Mouse (Mus musculus): ENCODE measurements around the gene Arfip1. TPM values are rescaled to one million over a fixed set of nuclear protein-coding genes. Genes with fewer than 3 reads are reported as not detected.
"Not testable (repeated sequence)": the region's sequence is repeated elsewhere in the genome, so short reads cannot be mapped to it uniquely, and the experiment has no call there.

Arfip1 gene
- polyA plus RNA-seq, 1 experiment from 2014 or later, result 48.1 TPM

DNA sequence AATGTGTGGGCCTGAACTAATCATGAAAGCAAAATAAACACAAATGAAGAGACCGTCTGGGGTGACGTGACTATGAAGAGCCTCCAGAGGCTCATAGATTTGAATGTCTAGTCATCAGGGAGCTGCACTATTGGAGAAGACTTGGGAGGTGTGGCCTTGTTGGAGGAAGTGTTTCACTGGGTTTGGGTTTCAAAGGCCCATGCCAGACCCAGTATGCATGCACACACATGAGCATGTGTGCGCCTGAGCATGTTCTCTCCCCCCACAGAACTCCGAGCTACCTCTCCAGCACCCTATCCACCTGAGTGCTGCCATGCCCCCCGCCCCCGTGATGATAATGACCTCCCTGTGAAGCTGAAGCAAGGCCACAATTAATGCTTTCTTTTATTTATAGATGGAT is 12.8 kb downstream of the Arfip1 start:
- Histone ChIP-seq H3K27me3 (no peaks in the 10 kb centered on the region), H3K9me3 (replicated peaks) (no peaks in the 10 kb centered on the region), H3K27ac (no peak overlapping the region), H3K36me3 (no peaks in the 10 kb centered on the region), H3K4me2 (no peak overlapping the region), H3K4me3 (replicated peaks) (no peak overlapping the region), H3K9ac (no peak overlapping the region), H3K4me1 (peaks cover 11% of the 10 kb centered on the region; the same call in 1 of the 2 replicates)
- ATAC-seq (replicated peaks; ENCODE audit: low FRiP score), result no peak
- WGBS, result 75% methylated on average over 6 of the region's 6 CpGs

DNA sequence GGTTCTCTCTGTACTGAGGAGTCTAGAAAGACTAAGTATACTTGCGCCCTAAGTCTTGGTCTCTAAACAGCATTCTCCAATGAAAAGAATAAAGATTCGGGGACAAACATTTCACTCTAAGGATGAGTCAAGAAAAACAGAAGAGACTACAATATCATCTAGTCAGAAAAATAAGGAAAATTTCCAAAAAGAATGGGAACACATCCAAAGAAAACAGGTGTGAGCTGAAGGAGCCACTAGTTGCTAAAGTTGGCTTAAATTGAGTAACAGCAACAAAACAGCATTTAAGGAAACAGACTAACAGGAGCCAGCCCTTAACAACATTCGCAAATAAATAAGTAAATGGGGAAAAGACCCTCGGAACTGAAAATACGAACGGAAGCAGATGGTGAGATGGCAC is 13.9 kb downstream of the Arfip1 start:
- H3K27ac ChIP-seq, result no peak overlapping the region
- H3K4me2 ChIP-seq, result no peak overlapping the region
- H3K36me3 ChIP-seq, result no peaks in the 10 kb centered on the region
- H3K4me3 ChIP-seq (replicated peaks), result no peak overlapping the region
- H3K9ac ChIP-seq, result no peak overlapping the region
- WGBS, result 90% methylated on average over 6 of the region's 6 CpGs
- no peaks in the 10 kb centered on the region for H3K27me3 ChIP-seq
- H3K9me3 ChIP-seq (replicated peaks), result no peaks in the 10 kb centered on the region
- H3K4me1 ChIP-seq, result peaks cover 11% of the 10 kb centered on the region; the same call in 1 of the 2 replicates
- ATAC-seq (replicated peaks; ENCODE audit: low FRiP score), result no peak

DNA sequence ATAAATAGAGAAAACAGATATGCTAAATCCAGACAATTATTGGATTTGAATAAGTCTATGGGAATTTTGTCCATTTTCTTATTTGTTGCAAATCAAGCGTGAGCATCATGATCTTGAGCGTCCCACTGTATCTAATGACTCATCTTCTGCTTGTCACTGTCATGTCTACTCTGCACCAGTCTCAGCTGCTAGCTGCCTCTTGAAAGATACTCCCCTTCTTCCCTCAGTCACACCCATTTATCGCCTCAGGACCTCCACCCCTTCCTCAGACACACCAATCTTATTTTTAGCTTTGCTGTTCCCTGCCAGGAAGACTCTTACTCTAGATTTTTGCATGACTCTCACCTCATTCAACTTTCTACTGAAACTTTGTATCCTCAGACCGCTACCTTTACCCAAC is 19.0 kb downstream of the Arfip1 start:
- no peak for ATAC-seq (replicated peaks; ENCODE audit: low FRiP score)
- Histone ChIP-seq H3K4me3 (replicated peaks) (no peak overlapping the region), H3K4me2 (no peak overlapping the region), H3K9me3 (replicated peaks) (no peaks in the 10 kb centered on the region), H3K36me3 (no peaks in the 10 kb centered on the region), H3K4me1 (no peaks in the 10 kb centered on the region), H3K27me3 (no peaks in the 10 kb centered on the region), H3K9ac (no peak overlapping the region), H3K27ac (no peak overlapping the region)
- 86% methylated on average over 4 of the region's 4 CpGs for WGBS

DNA sequence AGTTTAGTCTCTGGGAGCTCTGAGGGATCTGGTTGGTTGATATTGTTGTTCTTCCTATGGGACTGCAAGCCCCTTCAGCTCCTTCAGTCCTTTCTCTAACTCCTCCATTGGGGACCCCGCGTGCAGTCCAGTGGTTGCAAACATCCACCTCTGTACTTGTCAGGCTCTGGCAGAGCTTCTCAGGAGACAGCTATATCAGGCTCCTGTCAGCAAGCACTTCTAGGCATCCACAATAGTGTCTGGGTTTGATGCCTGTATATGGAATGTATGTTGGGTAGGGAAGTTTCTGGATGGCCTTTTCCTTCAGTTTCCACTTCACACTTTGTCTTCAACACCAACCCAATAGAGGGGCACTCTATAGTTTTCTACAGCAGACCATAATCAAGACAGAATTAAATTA is 19.5 kb downstream of the Arfip1 start:
- not testable (repeated sequence) for H3K4me1 ChIP-seq; H3K27me3 ChIP-seq; H3K4me2 ChIP-seq; ATAC-seq (replicated peaks; ENCODE audit: low FRiP score); H3K9ac ChIP-seq; H3K27ac ChIP-seq; H3K4me3 ChIP-seq (replicated peaks); H3K9me3 ChIP-seq (replicated peaks); H3K36me3 ChIP-seq
- 92% methylated on average over 2 of the region's 2 CpGs for WGBS

DNA sequence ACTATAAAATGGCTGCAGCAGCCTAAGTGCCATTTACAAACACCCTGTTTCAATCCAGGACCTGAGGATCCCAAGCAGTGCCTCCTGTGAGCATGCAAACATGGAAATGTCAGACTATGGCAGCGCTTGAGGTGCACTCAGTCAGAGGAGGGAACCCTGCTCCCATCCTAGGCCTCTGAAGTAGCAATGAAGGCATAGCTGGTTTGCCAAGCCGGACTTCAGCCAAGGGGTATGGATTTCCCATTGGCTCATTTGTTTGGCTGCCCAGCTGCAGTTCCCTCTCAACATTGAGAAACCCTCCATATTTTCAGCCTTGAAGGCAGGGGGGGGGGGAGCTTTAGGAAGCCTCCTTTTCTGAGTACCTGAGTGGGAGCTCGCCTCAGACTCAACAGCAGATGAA is 24.1 kb downstream of the Arfip1 start:
- no peak for ATAC-seq (replicated peaks; ENCODE audit: low FRiP score)
- WGBS, result 88% methylated on average over 3 of the region's 3 CpGs
- no peak overlapping the region for H3K27ac ChIP-seq
- H3K9ac ChIP-seq, result no peak overlapping the region
- no peak overlapping the region for H3K4me2 ChIP-seq
- 0 out of 2 replicates have a peak, but pooled peaks cover 5% of the 10 kb centered on the region for H3K4me1 ChIP-seq
- H3K9me3 ChIP-seq (replicated peaks), result no peaks in the 10 kb centered on the region
- no peaks in the 10 kb centered on the region for H3K36me3 ChIP-seq
- H3K4me3 ChIP-seq (replicated peaks), result no peak overlapping the region
- no peaks in the 10 kb centered on the region for H3K27me3 ChIP-seq

DNA sequence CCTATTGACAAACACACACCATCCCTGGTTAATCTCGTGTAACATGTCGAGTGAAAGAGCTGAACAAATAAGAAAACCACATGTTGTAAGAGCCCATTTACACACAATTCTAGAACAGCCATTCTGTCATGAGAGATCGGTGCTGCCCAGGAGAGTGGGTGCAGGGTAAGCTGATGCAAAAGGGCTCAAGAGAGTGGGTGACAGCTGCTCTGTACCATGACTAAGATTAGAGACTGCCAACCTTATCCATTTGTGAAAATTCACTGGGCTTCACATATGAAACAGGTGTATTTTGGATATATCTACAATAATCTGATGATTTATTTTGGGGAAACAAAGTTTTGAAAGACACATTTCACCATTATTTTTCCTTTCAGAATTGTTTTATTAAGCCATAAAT is 26.6 kb downstream of the Arfip1 start:
- Histone ChIP-seq H3K4me1 (0 out of 2 replicates have a peak, but pooled peaks cover 5% of the 10 kb centered on the region), H3K4me2 (no peak overlapping the region), H3K36me3 (no peaks in the 10 kb centered on the region), H3K9ac (no peak overlapping the region), H3K27me3 (no peaks in the 10 kb centered on the region), H3K9me3 (replicated peaks) (no peaks in the 10 kb centered on the region), H3K4me3 (replicated peaks) (no peak overlapping the region), H3K27ac (no peak overlapping the region)
- ATAC-seq (replicated peaks; ENCODE audit: low FRiP score), result no peak
- 82% methylated on average over 3 of the region's 3 CpGs for WGBS

DNA sequence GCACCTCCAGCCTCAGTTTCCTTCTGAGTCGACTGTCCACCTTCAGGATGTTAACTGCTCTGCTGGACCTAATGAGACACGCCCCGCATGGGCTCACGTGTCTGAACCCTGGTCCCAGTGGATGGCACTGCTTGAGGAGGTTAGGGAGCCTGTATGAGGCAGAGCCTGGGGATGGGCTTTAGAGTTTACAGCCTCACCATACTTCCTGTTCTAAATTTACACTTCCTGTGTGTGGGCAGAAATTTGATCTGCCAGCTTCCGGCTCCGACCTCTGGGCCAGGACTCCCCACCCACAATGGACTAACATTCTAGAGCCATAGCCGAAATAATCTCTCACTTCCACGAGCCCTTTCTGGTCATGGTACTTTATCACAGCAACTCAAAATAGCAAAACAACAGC is 35.2 kb downstream of the Arfip1 start:
- Histone ChIP-seq H3K9me3 (replicated peaks) (no peaks in the 10 kb centered on the region), H3K4me2 (no peak overlapping the region), H3K9ac (no peak overlapping the region), H3K4me3 (replicated peaks) (no peak overlapping the region), H3K27me3 (no peaks in the 10 kb centered on the region), H3K4me1 (peaks cover 1% of the 10 kb centered on the region; the same call in 1 of the 2 replicates), H3K36me3 (peaks cover 4% of the 10 kb centered on the region; the same call in 1 of the 2 replicates), H3K27ac (no peak overlapping the region)
- WGBS, result 63% methylated on average over 8 of the region's 8 CpGs
- ATAC-seq (replicated peaks; ENCODE audit: low FRiP score), result no peak

DNA sequence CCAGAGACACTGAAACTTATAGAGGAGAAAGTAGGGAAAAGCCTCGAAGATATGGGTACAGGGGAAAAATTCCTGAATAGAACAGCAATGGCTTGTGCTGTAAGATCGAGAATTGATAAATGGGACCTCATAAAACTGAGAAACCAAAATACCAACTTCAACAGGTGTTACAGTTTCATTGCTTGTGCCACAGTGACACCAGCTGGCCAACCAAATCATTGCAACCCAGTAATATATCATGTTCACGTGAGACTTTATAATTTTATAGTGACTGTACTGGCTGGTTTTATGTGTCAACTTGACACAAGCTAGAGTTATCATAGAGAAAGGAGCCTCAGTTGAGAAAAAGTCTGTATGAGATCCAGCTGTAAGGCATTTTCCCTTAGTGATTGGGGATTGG is 40.0 kb downstream of the Arfip1 start:
- H3K27me3 ChIP-seq; H3K4me2 ChIP-seq; ATAC-seq (replicated peaks; ENCODE audit: low FRiP score); H3K4me1 ChIP-seq; H3K9ac ChIP-seq; H3K27ac ChIP-seq; H3K4me3 ChIP-seq (replicated peaks); H3K9me3 ChIP-seq (replicated peaks); H3K36me3 ChIP-seq: not testable (repeated sequence)
- 9% methylated on average over 3 of the region's 3 CpGs for WGBS

DNA sequence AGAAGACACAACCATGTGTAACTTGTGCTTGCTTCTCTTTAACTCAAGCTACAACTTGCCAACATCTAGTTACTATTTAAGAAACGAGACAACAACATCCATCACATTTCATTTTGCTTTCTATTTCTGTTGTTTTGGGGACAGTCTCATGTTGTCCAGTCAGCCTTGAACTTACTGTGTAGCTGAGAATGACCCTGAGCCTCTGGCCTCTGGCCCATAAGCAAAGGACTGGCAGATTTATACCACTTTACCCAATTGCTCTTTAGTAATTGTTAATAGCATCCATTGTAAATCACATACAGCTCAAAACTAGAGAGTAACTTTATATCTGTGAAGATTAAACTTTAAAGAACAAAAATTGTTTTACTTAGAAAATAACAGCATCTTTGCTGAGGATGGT is 40.5 kb downstream of the Arfip1 start:
- Histone ChIP-seq H3K9me3 (replicated peaks) (no peaks in the 10 kb centered on the region), H3K4me3 (replicated peaks) (no peak overlapping the region), H3K9ac (no peak overlapping the region), H3K36me3 (peaks cover under 1% of the 10 kb centered on the region; the same call in 1 of the 2 replicates), H3K4me2 (no peak overlapping the region), H3K27me3 (no peaks in the 10 kb centered on the region), H3K27ac (no peak overlapping the region), H3K4me1 (peaks cover 5% of the 10 kb centered on the region; the same call in 1 of the 2 replicates)
- ATAC-seq (replicated peaks; ENCODE audit: low FRiP score), result no peak
- WGBS, result 67% methylated on average over 1 of the region's 1 CpGs

DNA sequence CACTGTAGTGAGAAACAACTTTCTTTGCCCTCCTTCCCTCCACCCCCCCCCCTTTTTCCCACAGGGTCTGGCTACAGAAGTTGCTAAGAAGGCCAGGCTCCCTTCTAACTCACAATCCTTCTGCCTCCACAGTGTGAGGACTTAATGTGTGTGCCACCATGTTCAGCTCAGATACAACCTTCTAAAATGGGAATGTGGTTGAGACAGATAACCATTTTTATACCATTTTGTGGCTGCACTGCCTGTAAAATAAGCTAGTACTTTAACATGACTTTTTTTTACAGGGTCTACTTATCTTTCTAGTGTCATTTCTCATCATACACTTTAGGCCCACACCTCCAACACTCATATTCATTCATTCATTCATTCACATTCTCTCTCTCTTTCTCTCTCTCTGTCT is 41.8 kb downstream of the Arfip1 start:
- H3K4me1 ChIP-seq, result peaks cover 5% of the 10 kb centered on the region; the same call in 1 of the 2 replicates
- no peak overlapping the region for H3K4me3 ChIP-seq (replicated peaks)
- H3K27ac ChIP-seq, result no peak overlapping the region
- ATAC-seq (replicated peaks; ENCODE audit: low FRiP score), result no peak
- no peaks in the 10 kb centered on the region for H3K9me3 ChIP-seq (replicated peaks)
- H3K27me3 ChIP-seq, result no peaks in the 10 kb centered on the region
- no peaks in the 10 kb centered on the region for H3K36me3 ChIP-seq
- H3K9ac ChIP-seq, result no peak overlapping the region
- no peak overlapping the region for H3K4me2 ChIP-seq

DNA sequence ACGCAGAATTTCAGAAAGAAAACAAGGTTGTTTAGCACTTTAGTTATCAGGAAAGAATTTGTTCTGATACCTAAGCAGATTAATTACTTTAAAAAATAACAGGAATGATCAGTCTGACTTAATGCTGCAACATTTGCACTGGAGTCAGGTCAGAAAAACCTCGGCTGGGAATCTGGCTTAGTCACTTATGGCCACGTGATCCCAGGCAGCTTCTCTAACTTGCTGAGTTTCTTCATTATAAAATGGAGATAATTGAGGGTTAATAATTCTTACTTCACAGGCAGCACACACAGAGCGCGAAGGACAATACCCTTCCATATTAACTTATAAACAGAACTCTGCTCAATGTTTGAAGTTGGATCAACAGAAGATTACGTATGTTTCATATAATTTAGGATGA is 45.4 kb downstream of the Arfip1 start:
- no peak overlapping the region for H3K9ac ChIP-seq
- WGBS, result 73% methylated on average over 6 of the region's 6 CpGs
- peaks cover 2% of the 10 kb centered on the region; the same call in 1 of the 2 replicates for H3K4me1 ChIP-seq
- H3K27ac ChIP-seq, result no peak overlapping the region
- no peak overlapping the region for H3K4me3 ChIP-seq (replicated peaks)
- H3K4me2 ChIP-seq, result no peak overlapping the region
- no peaks in the 10 kb centered on the region for H3K9me3 ChIP-seq (replicated peaks)
- no peaks in the 10 kb centered on the region for H3K27me3 ChIP-seq
- no peak for ATAC-seq (replicated peaks; ENCODE audit: low FRiP score)
- peaks cover 8% of the 10 kb centered on the region; the same call in 1 of the 2 replicates for H3K36me3 ChIP-seq

DNA sequence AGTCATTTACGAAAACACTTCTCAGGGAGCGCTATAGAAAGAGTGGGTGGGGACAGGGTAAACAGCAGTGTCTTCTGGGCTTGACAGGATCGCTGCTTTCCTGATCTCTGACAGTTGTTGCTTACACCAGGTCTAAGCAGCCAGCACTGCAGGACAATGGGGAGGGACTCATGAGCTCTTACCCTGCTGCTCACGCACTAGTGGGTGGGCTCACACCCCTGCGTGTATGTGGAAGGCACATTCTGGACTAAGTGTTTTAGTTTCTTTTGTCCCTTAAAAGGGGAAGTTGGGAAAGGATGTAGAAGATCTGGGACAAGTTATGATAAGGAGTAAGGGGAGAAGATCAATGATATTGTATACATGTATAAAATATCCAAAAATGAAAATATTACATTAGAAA is 49.2 kb downstream of the Arfip1 start:
- Histone ChIP-seq H3K27ac (no peak overlapping the region), H3K9ac (no peak overlapping the region), H3K27me3 (no peaks in the 10 kb centered on the region), H3K36me3 (peaks cover 8% of the 10 kb centered on the region; the same call in 1 of the 2 replicates), H3K4me1 (no peaks in the 10 kb centered on the region), H3K4me3 (replicated peaks) (no peak overlapping the region), H3K9me3 (replicated peaks) (no peaks in the 10 kb centered on the region), H3K4me2 (no peak overlapping the region)
- no peak for ATAC-seq (replicated peaks; ENCODE audit: low FRiP score)
- 75% methylated on average over 5 of the region's 5 CpGs for WGBS

DNA sequence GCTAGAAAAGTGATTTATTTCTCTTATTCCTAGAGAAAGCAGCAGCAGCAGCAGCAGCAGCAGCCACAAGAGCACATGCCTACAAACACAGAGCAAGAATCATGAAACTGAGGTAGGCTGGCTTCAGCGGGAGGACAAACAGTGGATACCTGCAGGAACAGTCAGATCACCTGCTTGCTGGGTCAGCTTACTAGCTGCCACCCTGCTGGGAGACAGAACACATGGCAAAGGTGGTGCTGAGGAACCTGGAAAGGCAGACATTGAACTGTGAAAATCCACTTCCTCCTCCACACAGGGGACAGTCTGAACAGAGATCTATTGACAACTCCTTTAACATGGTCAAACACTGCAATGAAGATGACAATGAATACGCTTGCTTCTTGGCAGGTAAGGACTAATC is 53.4 kb downstream of the Arfip1 start:
- no peaks in the 10 kb centered on the region for H3K27me3 ChIP-seq
- H3K36me3 ChIP-seq, result peaks cover 23% of the 10 kb centered on the region
- 79% methylated on average over 2 of the region's 2 CpGs for WGBS
- H3K4me1 ChIP-seq, result no peaks in the 10 kb centered on the region
- no peak for ATAC-seq (replicated peaks; ENCODE audit: low FRiP score)
- H3K9me3 ChIP-seq (replicated peaks), result no peaks in the 10 kb centered on the region
- H3K4me2 ChIP-seq, result no peak overlapping the region
- H3K27ac ChIP-seq, result no peak overlapping the region
- no peak overlapping the region for H3K9ac ChIP-seq
- no peak overlapping the region for H3K4me3 ChIP-seq (replicated peaks)
